Mouse (Mus musculus): ENCODE measurements at regions not wholly inside any gene's neighbourhood (a gene's known extent, or its start where the extent isn't known, plus 50 kb on each side); places are given as distances from the start of the nearest gene placed in this dataset.

DNA sequence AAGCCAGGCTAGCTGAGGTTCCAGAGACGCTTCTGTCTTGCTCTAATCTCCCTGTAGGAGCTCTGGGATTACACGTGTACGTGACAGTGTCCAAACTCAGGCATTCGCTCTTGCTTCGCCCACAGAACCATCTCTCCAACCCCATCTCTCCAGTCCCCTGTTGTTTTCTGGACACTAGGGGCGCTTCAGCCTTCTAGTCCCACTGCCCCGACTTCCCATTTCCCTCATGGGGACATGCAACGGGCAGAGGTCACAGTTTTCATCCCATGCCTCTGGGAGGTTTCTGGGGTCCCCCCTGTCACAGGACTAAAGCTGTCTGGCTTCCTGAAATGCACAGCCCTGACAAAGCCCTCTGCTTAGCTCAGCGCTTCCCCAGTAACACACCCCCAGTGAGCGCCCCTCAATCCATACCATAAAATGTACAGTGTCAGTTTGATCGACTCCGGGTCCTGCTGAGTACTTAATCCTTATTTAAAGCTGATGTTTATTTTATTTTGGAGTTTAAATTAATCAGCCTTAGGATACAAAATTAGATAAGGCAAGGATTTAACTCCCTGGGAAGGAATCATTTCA lies 208.9 kb upstream of the Kcnab2 start:
- H3K36me3 ChIP-seq (ENCODE audit: insufficient read depth, low read length), result no peaks in the 10 kb centered on the region
- TF ChIP-seq POU5F1 (IDR thresholded peaks at IDR 0.05; ENCODE audit: borderline replicate concordance, low read length) (no peak), CTCF (conservative IDR thresholded peaks at IDR 0.05; ENCODE audit: low read length) (peak; percentile 22), NANOG (IDR thresholded peaks at IDR 0.05; ENCODE audit: borderline replicate concordance, low read length) (no peak)

DNA sequence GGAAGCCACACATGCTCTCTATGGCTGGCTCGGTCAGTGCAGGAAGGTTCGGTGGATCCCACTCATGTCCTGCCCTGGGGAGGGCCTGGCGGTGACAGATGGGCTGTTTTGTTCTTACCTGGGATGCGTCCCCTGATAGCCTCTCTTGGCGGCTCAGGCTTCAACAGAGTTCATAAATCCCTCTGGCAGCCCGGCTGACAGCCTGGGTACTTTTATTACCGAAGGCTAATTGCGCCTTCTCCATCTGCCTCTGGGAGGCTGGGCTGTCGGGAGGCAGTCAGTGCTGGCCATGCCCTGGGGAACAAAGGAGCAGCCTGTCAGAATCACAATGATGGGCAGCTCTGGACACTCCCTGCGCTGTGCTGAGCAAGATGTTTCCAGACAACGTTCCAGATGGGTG lies 196.5 kb upstream of the Kcnab2 start:
- no peaks in the 10 kb centered on the region for H3K9me3 ChIP-seq (ENCODE audit: low read length)
- no peaks in the 10 kb centered on the region for H3K36me3 ChIP-seq (ENCODE audit: insufficient read depth, low read length)
- no peak for TF ChIP-seq CTCF (conservative IDR thresholded peaks at IDR 0.05; ENCODE audit: low read length)
- no peak for TF ChIP-seq POU5F1 (IDR thresholded peaks at IDR 0.05; ENCODE audit: borderline replicate concordance, low read length)
- TF ChIP-seq NANOG (IDR thresholded peaks at IDR 0.05; ENCODE audit: borderline replicate concordance, low read length), result no peak
- no peak overlapping the region for H3K4me3 ChIP-seq (replicated peaks; ENCODE audit: low read length)
- H3K4me1 ChIP-seq (replicated peaks; ENCODE audit: low read depth, low read length), result no peaks in the 10 kb centered on the region
- H3K27me3 ChIP-seq (ENCODE audit: insufficient read depth, low read length), result no peaks in the 10 kb centered on the region

More for the DNA sequence above, 208.9 kb upstream of the Kcnab2 start:
- H3K27me3 ChIP-seq (ENCODE audit: insufficient read depth, low read length), result peaks cover 7% of the 10 kb centered on the region
- H3K4me3 ChIP-seq (replicated peaks; ENCODE audit: low read length), result no peak overlapping the region
- H3K4me1 ChIP-seq (replicated peaks; ENCODE audit: low read depth, low read length), result no peaks in the 10 kb centered on the region
- H3K9me3 ChIP-seq (ENCODE audit: low read length), result peaks cover 24% of the 10 kb centered on the region

DNA sequence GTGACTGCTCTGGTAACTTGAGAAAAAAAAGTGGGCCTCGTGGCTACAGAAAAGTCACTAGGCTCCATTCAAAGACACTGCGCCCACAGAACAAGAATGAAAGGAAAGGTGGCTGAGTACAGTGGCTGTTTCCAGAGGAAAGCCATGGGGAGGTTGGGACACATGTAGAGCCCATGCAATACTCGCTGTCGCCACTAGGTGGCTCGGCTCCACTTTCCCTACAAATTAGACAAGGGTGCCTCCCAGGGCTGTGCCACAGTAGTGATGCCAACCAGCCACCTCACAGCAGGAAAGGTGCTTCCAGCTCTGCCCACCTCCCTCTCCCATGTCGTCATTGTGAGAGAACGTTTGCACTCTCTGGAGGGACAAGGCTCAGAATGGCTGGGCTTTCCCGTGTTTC lies 185.8 kb upstream of the Kcnab2 start:
- TF ChIP-seq CTCF (conservative IDR thresholded peaks at IDR 0.05; ENCODE audit: low read length) (peak; percentile 94), NANOG (IDR thresholded peaks at IDR 0.05; ENCODE audit: borderline replicate concordance, low read length) (no peak)
- no peaks in the 10 kb centered on the region; the same call in 1 of the 2 replicates for H3K4me1 ChIP-seq (replicated peaks; ENCODE audit: low read depth, low read length)
- peaks cover 13% of the 10 kb centered on the region for H3K9me3 ChIP-seq (ENCODE audit: low read length)
- 0 out of 2 replicates have a peak, but pooled peaks cover 3% of the 10 kb centered on the region for H3K27me3 ChIP-seq (ENCODE audit: insufficient read depth, low read length)
- no peak overlapping the region for H3K4me3 ChIP-seq (replicated peaks; ENCODE audit: low read length)
- no peaks in the 10 kb centered on the region for H3K36me3 ChIP-seq (ENCODE audit: insufficient read depth, low read length)

DNA sequence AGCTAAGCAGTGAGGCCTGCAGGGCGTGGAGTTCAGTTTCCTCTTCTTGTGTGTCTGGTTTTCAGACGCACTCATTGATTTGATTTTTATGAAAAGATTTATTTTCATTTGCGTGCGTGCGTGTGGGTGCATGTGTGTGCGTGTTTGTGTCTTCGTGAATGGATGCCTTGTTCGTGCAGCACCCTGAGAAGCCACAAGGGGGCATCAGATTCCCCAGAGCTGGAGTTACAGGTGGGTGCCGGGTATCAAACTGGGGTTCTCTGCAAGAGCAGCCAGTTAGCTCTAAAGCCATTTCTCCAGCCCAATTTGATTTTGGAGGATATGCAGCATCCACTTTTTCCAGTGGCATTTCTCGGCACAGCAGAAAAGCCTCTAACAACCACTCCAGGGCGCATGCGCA lies 185.4 kb upstream of the Kcnab2 start:
- Histone ChIP-seq H3K4me3 (replicated peaks; ENCODE audit: low read length) (no peak overlapping the region), H3K9me3 (ENCODE audit: low read length) (peaks cover 13% of the 10 kb centered on the region), H3K4me1 (replicated peaks; ENCODE audit: low read depth, low read length) (no peaks in the 10 kb centered on the region; the same call in 1 of the 2 replicates), H3K36me3 (ENCODE audit: insufficient read depth, low read length) (no peaks in the 10 kb centered on the region), H3K27me3 (ENCODE audit: insufficient read depth, low read length) (0 out of 2 replicates have a peak, but pooled peaks cover 3% of the 10 kb centered on the region)
- TF ChIP-seq POU5F1 (IDR thresholded peaks at IDR 0.05; ENCODE audit: borderline replicate concordance, low read length), result no peak
- peak; percentile 32; the same call in 1 of the 2 replicates for TF ChIP-seq CTCF (conservative IDR thresholded peaks at IDR 0.05; ENCODE audit: low read length)

GRCm38 (mm10) chr4:152662439-152662838 lies 184.8 kb upstream of the Kcnab2 start:
- Histone ChIP-seq H3K27me3 (ENCODE audit: insufficient read depth, low read length) (0 out of 2 replicates have a peak, but pooled peaks cover 3% of the 10 kb centered on the region), H3K4me1 (replicated peaks; ENCODE audit: low read depth, low read length) (no peaks in the 10 kb centered on the region; the same call in 1 of the 2 replicates), H3K4me3 (replicated peaks; ENCODE audit: low read length) (no peak overlapping the region), H3K9me3 (ENCODE audit: low read length) (peaks cover 13% of the 10 kb centered on the region), H3K36me3 (ENCODE audit: insufficient read depth, low read length) (no peaks in the 10 kb centered on the region)
- TF ChIP-seq NANOG (IDR thresholded peaks at IDR 0.05; ENCODE audit: borderline replicate concordance, low read length), result no peak
- TF ChIP-seq CTCF (conservative IDR thresholded peaks at IDR 0.05; ENCODE audit: low read length), result no peak
- no peak for TF ChIP-seq POU5F1 (IDR thresholded peaks at IDR 0.05; ENCODE audit: borderline replicate concordance, low read length)

- H3K4me3 ChIP-seq (replicated peaks; ENCODE audit: low read length), result peak overlapping the region; percentile 63
- H3K4me1 ChIP-seq (replicated peaks; ENCODE audit: low read depth, low read length), result peaks cover 30% of the 10 kb centered on the region
- H3K36me3 ChIP-seq (ENCODE audit: insufficient read depth, low read length), result no peaks in the 10 kb centered on the region
- no peaks in the 10 kb centered on the region for H3K9me3 ChIP-seq (ENCODE audit: low read length)
- H3K27me3 ChIP-seq (ENCODE audit: insufficient read depth, low read length), result peaks cover 18% of the 10 kb centered on the region
- TF ChIP-seq CTCF (conservative IDR thresholded peaks at IDR 0.05; ENCODE audit: low read length) (no peak), POU5F1 (IDR thresholded peaks at IDR 0.05; ENCODE audit: borderline replicate concordance, low read length) (no peak), NANOG (IDR thresholded peaks at IDR 0.05; ENCODE audit: borderline replicate concordance, low read length) (no peak)
These were observed 172.5 kb upstream of the Kcnab2 start for GRCm38 (mm10) chr4:152650198-152650597.

- Histone ChIP-seq H3K4me1 (replicated peaks; ENCODE audit: low read depth, low read length) (peaks cover 30% of the 10 kb centered on the region), H3K36me3 (ENCODE audit: insufficient read depth, low read length) (no peaks in the 10 kb centered on the region), H3K27me3 (ENCODE audit: insufficient read depth, low read length) (peaks cover 18% of the 10 kb centered on the region), H3K4me3 (replicated peaks; ENCODE audit: low read length) (peak overlapping the region; percentile 13; the same call in 1 of the 2 replicates), H3K9me3 (ENCODE audit: low read length) (no peaks in the 10 kb centered on the region)
- no peak for TF ChIP-seq POU5F1 (IDR thresholded peaks at IDR 0.05; ENCODE audit: borderline replicate concordance, low read length)
- TF ChIP-seq CTCF (conservative IDR thresholded peaks at IDR 0.05; ENCODE audit: low read length), result peak; percentile 97
These were observed 169.9 kb upstream of the Kcnab2 start for GRCm38 (mm10) chr4:152647620-152648019.

DNA sequence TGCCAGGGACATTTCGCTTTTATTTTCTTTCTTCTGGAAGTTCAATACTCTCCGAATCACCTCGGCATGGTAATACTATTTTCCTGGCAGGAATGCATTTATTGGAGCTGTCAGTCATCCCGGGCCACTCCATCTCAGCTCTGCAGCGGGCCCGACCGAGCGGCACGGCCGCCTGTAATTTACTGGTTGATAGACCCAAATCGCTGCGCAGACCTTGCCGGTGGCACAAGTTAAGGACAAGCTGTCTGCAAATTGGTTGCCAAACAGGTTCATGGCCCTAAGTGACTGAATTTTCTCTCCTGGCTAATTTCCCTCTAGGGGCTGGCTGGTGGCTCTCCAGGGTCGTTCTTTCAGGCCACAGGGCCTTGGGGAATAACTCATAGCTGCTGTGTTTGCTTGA lies 169.4 kb upstream of the Kcnab2 start:
- peaks cover 33% of the 10 kb centered on the region for H3K4me1 ChIP-seq (replicated peaks; ENCODE audit: low read depth, low read length)
- peaks cover 15% of the 10 kb centered on the region for H3K27me3 ChIP-seq (ENCODE audit: insufficient read depth, low read length)
- H3K36me3 ChIP-seq (ENCODE audit: insufficient read depth, low read length), result no peaks in the 10 kb centered on the region
- no peaks in the 10 kb centered on the region for H3K9me3 ChIP-seq (ENCODE audit: low read length)
- no peak for TF ChIP-seq POU5F1 (IDR thresholded peaks at IDR 0.05; ENCODE audit: borderline replicate concordance, low read length)
- TF ChIP-seq CTCF (conservative IDR thresholded peaks at IDR 0.05; ENCODE audit: low read length), result no peak
- no peak for TF ChIP-seq NANOG (IDR thresholded peaks at IDR 0.05; ENCODE audit: borderline replicate concordance, low read length)
- peak overlapping the region; percentile 13; the same call in 1 of the 2 replicates for H3K4me3 ChIP-seq (replicated peaks; ENCODE audit: low read length)

GRCm38 (mm10) chr4:152637088-152637487 lies 159.4 kb upstream of the Kcnab2 start:
- Histone ChIP-seq H3K4me1 (replicated peaks; ENCODE audit: low read depth, low read length) (peaks cover 11% of the 10 kb centered on the region), H3K36me3 (ENCODE audit: insufficient read depth, low read length) (no peaks in the 10 kb centered on the region), H3K27me3 (ENCODE audit: insufficient read depth, low read length) (peaks cover 4% of the 10 kb centered on the region), H3K9me3 (ENCODE audit: low read length) (no peaks in the 10 kb centered on the region), H3K4me3 (replicated peaks; ENCODE audit: low read length) (no peak overlapping the region)
- TF ChIP-seq POU5F1 (IDR thresholded peaks at IDR 0.05; ENCODE audit: borderline replicate concordance, low read length), result no peak
- no peak for TF ChIP-seq NANOG (IDR thresholded peaks at IDR 0.05; ENCODE audit: borderline replicate concordance, low read length)
- TF ChIP-seq CTCF (conservative IDR thresholded peaks at IDR 0.05; ENCODE audit: low read length), result no peak
